Mouse (Mus musculus) duodenum, adult 2 months (tissue): ENCODE results near the gene Ttc30a1. TPM values are rescaled to one million over a fixed set of nuclear protein-coding genes. Genes with fewer than 3 reads are reported as not detected.

ENCODE experiments used
- polyA plus RNA-seq: library from polyadenylated mRNA; depleted of rRNA; stranded (reverse); fragments of >200 nt; gene quantifications from 2 replicates; pipeline ENCODE4 v1.2.3, GENCODE M21; 2012; ENCODE audit warnings: low replicate concordance; rRNA removed

The Ttc30a1 gene
- 0.76 and 1.3 TPM in 2 replicates for polyA plus RNA-seq

GRCm38 (mm10) chr2:75981440-75982081 is at the start of gene Ttc30a1:
TSS of gene Ttc30a1 (minus strand) at chr2:75981967.

DNA sequence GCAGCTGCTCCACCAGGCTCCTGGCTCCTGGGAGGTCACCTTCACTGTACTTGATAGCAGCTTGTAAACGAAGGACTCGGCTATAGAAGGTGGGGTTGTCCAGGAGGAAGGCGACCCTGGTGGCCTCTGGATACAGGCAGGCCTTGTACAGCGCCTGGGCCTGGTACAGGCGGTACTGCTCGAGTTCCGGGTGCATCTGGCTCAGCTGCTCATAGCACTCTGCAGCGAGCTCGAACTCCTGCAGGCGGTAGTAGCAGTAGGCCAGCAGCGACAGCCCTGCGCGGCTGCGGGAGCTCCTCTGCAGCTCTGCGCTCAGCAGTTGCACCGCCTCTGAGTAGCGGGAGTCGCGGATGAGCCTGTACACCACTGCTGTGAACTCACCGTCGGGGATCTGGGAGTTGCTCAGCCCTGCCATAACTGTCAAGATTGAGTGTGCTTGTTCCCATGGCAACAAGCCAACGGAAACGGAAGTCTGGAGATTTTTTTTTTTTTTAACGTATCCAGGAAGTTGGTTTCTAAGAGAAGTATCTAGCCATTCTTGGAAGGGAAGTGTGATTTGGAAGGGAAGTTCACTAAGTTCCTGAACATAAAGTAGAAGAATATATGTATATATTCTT is 3.9 kb downstream of the Ttc30a1 start, which contains the start of gene Ttc30a2:
Gene Ttc30a2, minus strand, starts transcription at position 419 of the 617 bp plus-strand sequence.

GRCm38 (mm10) chr2:75938117-75939063 is 43.4 kb downstream of the Ttc30a1 start, which contains the start of gene Ttc30b:
TSS of gene Ttc30b (minus strand) at chr2:75938585.

Other genes with a start within 250 kb of the Ttc30a1 start
- 1.00 and 1.1 TPM in 2 replicates for gene Agps, start 149.8 kb downstream of the Ttc30a1 start, polyA plus RNA-seq
- gene Ttc30b, start 43.4 kb downstream of the Ttc30a1 start, polyA plus RNA-seq = 4.6 and 5.5 TPM in 2 replicates
- 0.04 TPM in 1 of 2 replicates, not detected in the other for gene Ttc30a2, start 3.8 kb downstream of the Ttc30a1 start, polyA plus RNA-seq